Mouse (Mus musculus) heart, adult 10 weeks (tissue): Measurements from ENCODE around the gene Zfp977. TPM values are rescaled to one million over a fixed set of nuclear protein-coding genes. Genes with fewer than 3 reads are reported as not detected.

Source experiments
- polyA plus RNA-seq: library from polyadenylated mRNA; stranded (reverse); fragments of 350-450 nt; fragmentation: Illumina TruSeq; extraction: RNeasy Lipid Tissue Mini Kit (QIAGEN cat#74804); gene quantifications from one replicate; pipeline ENCODE4 v1.2.3, GENCODE M21; 2014; ENCODE audit warnings: low read depth, low replicate concordance

The Zfp977 gene
- polyA plus RNA-seq: 1.4 TPM

GRCm38 (mm10) chr7:42592413-42592812 lies at the start of gene Zfp977:
Gene Zfp977 (minus strand): TSS chr7:42592547.

GRCm38 (mm10) chr7:42578488-42578887 lies 13.9 kb downstream of the Zfp977 start, which contains the start of gene Gm21028:
Gene Gm21028 (minus strand): TSS chr7:42578588.

Other genes starting within 250 kb of the Zfp977 start
- not detected for gene 4933421I07Rik, start 144.4 kb downstream of the Zfp977 start, polyA plus RNA-seq
- 3.1 TPM for gene Zfp141, start 86.8 kb downstream of the Zfp977 start, polyA plus RNA-seq
- not detected for gene Gm21028, start 14.0 kb downstream of the Zfp977 start, polyA plus RNA-seq
- gene Zfp976, start 50.0 kb upstream of the Zfp977 start, polyA plus RNA-seq: 1.8 TPM
- 3.8 TPM for gene Zfp975, start 100.2 kb upstream of the Zfp977 start, polyA plus RNA-seq
- not detected for gene Gm17067, start 134.5 kb upstream of the Zfp977 start, polyA plus RNA-seq
- not detected for gene Vmn2r62, start 201.0 kb upstream of the Zfp977 start, polyA plus RNA-seq